Mouse (Mus musculus): ENCODE results near the gene Gm9964. TPM values are rescaled to one million over a fixed set of nuclear protein-coding genes. Genes with fewer than 3 reads are reported as not detected.
"Not testable (repeated sequence)": the region's sequence is repeated elsewhere in the genome, so short reads cannot be mapped to it uniquely, and the experiment has no call there.

The Gm9964 gene
- not detected for total RNA-seq (2021)

DNA sequence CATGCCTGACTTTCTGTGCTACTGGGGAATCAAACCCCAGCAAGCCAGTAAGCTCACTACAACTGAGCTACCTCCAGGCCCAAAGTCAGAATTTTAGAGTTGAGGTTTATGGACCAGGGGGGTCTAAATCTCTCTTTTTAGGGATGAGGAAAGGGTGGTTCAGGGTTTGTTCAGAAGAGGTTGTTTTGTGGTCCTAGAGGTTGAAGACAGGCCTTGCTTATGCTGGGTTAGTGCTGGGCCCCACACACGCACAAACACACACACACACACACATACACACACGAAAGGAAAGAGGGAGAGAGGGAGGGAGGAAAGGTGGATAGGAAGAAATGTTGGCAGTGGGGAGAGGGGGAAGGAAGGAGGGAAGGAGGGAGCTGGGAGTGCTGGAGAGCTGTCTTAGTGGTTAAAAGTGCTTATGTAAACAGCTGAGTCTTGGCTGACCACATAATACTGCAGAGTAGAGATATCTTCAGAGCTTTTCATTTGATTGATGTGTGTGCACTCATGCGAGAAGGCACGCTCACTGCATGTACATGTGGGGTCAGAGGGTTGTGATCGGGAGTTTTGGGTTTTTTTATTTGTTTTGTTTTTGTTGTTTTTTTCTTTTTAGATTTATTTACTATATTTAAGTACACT, at the start of gene Gm9964:
Gene Gm9964, minus strand, starts transcription at position 51 of the 636 bp plus-strand sequence.
- DNase-seq, result no peak

DNA sequence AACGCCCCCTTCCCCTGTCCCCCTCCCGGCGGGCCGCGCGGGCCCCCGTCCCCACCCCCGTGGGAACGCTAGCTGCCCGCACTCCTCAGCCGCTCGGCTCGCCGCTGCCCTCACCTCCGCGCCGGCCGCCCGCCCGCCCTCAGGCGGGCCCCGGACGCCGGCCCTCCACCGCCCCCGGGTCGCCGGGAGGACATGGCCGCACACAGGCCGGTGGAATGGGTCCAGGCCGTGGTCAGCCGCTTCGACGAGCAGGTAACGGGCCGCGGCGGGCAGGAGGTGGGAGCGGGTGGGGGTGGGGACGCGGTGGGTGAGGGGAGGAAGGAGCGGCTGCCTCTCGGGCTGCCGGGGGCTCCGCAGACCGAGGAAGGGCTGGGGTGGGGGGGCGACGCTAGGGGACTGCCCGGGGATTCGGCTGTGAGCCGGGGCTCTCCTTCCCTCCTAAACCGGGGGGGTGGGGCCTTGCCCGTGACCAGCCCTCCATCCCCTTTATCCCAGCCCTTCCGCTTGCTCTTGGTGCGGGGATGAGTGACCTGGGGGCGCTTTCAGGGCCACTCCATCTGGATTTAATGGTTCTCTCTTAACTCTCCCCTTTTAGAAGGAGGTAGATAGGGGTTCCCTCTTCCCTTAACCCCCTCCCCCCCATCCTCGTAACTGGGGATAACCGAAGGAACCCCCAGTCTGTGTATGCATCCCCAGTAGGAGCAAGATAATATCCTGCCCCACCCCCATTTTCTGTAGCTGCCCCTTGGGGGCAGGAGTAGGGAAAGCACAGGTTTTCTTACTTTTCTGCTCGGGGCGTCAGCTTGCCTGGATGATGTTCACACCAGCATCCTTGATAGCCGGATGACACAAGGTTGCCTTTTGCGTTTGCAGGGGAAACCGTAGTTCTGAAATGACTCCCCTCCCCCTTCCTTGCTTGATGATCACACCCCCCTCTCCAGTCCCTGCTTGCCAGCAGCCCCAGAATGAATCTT, 43.4 kb upstream of the Gm9964 start:
- peak; percentile 65 for DNase-seq

DNA sequence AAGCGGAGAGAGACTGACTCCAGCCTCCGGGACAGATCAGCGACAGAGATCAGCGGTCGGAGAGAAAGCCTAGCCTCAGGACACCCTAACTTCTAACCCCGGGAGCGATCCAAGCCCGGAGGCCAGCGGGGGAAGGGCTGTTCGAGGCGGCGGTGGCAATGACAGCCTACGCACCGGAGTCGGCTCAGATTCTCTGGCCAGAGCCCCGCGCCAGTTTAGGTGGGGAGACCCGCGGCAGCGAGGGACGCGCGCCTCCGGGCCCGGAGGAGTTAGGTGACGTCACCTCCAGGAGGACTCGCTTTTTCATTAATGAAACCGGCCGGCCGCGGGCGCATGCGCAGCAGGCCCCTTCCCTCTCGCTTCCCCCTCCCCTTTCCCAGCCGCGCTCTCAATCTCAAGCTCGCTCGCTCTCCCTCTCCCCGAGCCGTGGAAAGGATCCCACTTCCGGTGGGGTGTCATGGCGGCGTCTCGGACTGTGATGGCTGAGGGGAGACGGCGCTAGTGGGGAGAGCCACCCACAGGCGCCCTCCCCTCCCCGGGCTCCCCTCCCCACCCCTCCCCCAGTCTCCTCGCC, 42.6 kb upstream of the Gm9964 start, which contains the start of gene Nf1:
Gene Nf1, plus strand, starts transcription at position 460 of the 574 bp plus-strand sequence.
- peak; percentile 97 for DNase-seq

DNA sequence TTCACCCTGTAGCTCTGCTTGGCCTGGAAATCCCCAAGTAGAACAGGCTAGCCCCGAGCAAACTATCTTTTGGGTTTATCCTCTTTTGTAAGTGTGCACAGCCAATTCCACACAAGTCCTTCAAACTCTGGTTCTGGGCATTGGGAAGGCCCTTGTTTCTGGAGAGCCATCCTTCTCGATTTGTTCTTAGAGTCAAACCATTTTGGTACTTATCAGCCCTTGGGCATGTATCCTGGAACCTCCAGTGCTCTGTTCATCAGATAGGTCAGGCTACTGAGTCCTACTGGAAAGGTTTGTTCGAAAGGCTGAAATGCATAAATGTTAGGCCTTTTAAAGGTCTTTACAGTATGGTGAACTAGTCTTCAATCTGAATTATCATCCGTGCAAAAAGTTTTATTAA, 41.9 kb upstream of the Gm9964 start:
- DNase-seq, result no peak

DNA sequence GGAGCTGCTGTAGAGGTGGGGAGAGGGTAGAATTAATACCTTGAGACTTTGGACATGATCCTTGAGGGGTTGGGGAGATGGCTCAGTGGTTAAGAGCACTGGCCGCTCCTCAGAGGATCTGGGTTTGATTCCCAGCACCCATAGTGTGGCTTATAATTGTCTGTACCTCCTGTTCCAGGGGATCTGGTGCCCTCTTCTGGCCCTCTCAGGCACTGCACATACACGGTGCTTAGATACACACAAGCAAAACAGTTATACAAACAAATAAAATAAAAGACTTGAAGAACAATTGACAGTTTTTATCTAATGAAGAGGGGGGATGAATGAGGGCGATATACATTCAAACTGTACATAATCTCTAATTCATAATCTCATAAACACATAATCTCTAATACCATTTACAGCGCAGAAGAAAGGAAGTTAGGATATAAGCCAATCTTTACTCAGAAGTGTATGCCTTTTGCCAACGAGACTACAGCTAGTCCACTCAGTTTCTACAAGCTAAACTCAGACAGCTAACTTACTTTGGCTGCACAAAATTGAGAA, 40.1 kb upstream of the Gm9964 start:
- DNase-seq, result peak; percentile 24

DNA sequence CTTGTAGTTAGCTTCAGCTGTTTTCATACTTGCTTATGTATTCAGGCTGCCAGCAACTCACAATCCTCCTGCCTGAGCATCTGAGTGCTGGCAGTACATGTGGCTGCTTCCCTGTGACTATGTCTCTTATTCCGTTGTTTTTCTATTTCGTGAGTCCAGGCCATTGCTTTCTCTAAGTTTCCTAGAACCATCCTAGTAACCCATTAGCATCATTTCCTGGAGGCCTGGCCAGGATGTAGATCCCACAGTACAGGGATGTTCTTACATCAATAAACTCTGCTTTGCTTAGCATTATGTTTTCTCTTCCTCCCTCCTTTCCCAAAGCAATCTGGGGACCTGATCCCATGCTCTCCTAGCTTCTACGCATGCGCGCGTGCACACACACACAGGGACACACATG, 38.4 kb upstream of the Gm9964 start:
- DNase-seq, result no peak

DNA sequence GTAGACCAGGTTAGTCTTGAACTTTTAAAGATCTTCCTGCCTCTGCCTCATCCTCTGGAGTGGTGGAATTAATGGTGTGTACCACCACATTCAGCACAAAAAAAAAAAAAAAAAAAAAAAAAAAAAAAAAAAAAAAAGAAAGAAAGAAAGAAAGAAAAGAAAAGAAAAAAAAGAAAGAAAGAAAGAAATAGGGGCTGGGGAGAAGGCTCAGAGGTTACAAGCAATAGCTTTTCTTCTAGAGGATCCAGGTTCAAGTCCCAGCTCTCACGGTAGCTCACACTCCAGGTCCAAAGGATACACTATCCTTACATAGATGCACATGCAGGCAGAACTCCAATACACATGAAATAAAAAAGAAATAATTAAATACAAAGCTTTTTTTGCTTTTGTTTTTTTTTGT, 32.9 kb upstream of the Gm9964 start:
- DNase-seq, result no peak

DNA sequence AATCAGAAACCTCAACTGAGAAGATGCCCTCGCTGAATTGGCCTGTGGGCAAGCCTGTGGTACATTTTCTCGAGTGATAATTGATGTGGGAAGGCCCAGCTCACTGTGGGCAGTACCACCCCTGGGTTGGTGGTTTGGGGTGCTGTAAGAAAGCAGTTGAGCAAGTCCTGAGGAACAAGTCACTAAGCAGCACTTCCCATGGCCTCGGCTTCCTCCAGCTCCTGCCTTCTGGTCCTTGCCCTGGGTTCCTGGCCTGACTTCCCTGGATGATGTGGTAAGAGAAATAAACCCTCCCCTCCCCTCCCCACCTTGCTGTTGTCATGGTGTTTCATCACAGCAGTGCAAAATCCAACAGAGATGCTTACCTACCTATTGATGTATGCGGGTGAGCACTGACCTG, 31.4 kb upstream of the Gm9964 start:
- no peak for DNase-seq

DNA sequence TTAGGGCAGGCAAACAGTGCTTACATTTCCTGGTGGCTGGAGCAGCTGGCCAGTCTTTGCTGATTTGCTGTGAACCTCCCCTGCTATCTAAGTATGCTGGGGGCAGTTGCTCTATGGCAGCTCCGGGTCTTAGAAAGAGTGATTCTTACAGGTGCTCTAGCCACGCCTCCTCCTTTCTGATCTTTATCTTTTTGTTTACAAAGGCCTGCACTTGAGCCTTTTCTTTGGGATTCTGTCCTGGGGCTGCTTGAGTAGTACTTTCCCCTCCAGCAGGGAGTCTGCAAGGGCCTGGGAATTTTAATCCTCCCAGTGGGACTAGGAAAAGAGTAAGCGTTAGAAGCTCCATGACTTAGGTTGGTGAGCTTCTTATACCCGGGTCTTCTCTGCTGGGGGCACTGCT, 30.4 kb upstream of the Gm9964 start:
- DNase-seq, result no peak

DNA sequence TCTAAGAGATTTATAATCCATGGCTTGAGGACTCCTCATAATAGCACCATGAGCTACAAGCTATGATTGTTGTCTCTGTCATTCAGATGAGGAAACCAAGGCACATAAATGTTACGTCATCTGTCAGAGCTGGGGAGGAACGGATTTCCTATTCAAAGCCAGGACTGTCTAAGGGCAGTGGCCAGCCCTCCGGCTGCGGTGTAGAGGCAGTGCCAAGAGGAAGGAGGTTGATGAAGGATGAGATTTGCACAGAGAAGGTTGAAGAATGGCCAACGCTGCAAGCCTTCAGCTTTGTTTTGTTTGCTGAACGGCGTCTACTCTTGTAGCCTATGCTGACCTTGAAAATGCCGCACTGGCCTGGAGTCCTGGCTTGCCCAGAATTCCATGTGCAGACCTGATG, 29.0 kb upstream of the Gm9964 start:
- no peak for DNase-seq

DNA sequence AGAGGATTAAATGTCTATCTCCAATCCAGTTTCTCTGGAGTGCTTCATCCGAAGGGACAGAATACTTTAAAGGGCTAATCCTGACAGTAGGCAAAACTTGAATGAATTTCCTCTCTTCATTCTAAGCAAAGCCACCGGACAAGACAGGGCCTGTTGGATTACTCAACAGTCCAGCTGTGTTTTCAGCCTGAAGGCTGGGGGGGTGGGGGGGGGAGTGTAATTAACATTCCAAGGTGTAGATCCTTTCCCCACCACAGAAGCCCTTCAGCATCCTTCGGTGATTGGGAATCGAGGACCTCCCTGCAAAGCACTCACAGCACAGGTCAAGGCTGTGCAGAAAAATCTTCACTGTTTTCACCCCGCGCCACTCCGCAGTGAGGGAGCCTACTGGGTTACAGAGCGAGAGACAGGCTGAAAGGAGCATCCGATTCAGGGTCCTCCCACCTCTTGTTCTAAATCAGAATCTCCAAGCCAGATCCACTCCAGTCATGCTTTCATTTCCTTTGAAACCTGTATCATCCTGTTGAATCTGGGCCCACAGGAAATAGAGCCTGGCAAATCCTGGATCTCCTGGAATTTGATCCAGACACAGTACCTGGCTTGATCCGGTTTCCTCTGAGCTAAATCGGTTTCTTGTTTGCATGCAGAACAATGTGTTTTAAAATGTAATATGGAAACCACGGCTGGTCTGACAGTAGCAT, 27.4 kb upstream of the Gm9964 start:
- DNase-seq, result no peak

DNA sequence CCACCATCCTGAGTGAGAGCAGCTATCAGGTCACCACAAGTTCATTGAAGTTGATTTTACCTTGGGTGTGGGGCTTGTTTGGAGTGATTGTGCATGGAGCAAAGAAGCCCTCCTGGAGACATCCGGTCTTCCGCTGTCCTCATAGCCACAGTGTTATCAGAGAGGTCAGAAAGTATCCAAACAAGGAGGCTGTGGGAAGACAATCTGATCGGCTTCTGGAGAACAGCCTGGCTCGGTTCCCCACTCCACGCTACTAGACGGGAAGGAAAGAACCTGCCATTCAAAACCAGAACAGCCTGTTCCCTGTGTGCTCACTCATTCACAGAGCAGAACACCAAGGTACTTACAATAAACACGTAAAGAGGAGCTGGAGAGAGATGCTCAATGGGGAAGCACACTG, 23.1 kb upstream of the Gm9964 start:
- no peak for DNase-seq

DNA sequence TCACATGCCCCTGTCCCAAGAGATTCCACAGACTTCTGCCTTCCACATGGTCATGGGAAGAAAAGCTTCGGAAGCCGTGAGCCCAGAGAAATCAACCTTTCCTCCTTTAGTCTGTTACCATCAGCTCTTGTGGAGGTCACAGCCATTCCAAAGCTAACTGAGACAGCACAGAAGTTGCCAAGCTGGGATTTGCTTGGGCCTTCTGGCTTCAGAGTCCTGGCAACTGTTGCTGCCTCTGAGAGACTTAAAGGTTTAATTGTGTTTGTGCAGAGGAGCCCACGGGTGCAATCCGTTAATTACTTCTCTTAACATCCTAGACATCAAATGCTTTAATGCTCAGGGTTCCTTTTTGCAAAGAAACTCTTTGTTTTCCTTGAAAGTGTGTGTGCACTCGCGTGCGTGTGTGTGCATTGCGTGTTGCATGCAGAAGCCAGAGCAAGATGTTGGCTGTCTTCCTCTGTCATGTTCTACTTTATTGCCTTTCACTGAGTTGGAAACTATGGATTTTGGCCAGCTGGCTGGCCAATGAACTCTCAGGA, 20.2 kb upstream of the Gm9964 start:
- no peak for DNase-seq

DNA sequence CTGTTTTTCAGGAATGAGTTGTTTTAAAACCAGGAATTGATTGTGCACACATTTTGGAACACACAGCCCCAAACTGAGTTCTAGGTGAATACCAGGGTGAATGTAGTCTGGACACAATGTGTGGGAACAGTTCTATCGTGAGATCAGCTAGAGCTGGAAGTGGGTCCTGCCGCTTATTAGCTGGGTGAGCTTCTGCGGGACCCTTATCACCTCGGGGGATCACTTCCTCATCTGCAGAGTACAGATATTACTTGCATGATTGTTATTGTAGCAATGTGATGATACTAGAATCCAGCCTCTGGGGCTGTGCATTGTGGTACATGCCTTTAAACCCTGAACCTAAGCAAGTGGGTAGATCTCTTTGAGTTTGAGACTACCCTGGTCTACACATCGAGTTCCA, 13.8 kb upstream of the Gm9964 start:
- no peak for DNase-seq

DNA sequence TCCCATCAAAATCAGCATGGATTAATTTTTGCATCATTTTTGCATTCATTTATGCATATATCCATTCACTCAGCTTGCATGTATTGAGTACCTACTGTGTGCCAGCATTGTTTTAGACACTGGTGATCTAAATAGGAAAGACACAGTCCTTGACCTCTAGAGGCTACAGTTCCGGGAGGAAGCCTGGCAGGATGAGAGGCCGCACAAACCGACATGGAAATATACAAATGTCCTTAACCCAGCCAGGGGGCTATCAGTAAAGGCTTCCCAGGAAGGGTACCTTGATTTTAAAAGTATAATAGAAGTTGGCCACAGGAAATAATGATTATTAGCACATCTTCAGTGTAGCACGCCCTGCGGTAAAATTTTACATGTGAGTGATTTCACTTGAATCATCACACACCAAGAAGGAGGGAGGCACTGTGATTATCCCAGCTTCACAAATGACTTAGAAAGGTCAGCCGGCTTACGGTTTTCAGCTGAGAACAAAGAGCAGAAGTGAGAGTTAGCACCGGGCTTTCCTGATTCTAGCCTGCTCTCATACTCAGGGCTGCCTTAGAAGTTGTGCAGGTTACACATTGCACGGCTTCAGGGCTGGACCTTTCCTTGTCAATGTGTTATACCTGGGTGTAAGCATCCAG, 11.0 kb upstream of the Gm9964 start:
- no peak for DNase-seq

DNA sequence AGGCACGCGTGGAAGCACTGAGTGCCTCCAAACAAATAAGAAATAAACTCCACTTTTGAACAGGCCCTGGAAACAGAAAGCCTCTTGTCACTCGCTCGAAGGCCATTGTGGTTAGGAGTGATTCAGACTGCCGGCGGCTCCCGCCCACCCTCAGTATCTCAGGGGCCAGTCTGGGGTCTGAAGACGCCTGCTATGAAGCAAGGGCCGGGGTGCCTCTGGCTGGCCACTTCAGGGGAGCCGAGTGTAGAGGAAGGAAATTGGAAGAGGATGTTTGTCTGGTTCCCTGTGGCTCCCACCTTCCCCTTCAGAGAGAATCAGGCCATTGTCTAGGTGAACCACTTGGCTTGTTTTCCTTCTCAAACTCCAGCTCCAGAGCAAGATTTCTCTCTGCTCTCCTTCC, 10.3 kb upstream of the Gm9964 start:
- peak; percentile 52 for DNase-seq

DNA sequence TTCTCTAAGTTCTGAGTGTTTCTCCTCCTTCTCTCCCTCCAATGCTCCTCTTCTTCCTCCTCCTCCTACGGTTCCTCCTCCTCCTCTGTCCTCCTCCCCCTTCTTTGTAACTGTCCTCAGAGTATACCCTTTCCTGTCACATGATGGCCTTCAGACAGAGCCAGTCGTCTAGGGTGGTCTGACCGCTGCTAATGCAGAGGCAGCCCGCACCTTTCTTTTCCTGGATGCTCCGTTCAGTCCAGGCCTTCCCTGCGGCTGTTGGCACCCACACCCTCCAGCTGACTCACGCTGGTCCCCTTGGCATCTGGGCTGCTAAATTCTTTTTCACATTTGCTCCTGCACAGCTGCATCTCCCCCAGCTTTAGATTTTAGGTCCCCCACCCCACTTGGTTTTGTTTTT, 9.8 kb upstream of the Gm9964 start:
- DNase-seq, result peak; percentile 45

DNA sequence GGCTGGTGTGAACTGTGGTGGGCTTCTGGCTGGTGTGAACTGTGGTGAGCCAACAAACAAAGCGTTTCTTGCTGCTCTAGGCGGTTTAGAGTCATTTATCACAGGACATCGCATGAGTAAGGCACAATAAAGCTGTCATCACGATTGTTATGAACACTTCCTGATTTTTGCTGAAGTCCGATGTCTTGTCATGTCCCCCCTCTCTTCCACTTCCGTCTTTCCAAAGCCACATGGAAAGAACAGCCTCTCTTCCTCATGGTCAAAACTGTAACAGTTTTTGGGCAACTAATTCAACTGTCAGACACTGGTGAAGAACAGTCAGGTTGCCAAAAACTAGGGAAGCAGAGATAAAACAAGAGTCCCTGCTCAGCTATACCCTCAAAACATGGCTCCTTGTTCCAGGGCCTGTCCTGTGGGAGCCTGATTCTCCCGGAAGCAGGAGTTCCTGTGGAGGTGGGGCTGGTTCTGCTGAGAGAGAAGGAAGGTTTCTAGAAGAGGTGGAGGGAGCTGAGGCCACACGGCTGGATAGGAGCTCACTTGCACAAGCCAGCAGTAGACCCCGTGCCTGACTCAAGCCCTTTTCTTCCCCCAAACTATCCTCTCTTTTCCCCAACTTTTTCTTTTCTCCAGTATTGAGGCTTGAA, 9.1 kb upstream of the Gm9964 start:
- DNase-seq, result no peak

DNA sequence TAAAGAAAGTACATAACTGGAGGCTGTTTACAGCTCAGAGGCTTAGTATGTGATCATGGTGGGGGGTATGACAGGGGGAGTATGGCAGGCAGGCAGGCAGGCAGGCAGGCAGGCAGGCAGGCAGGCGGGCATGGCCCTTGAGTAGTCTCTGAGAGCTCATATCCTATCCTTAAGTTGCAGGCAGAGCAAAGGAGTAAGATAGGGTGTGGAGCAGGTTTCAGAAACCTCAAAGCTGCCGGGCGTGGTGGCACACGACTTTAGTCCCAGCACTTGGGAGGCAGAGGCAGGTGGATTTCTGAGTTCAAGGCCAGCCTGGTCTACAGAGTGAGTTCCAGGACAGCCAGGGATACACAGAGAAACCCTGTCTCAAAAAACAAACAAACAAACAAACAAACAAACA, 7.5 kb upstream of the Gm9964 start:
- DNase-seq, result not testable (repeated sequence)

DNA sequence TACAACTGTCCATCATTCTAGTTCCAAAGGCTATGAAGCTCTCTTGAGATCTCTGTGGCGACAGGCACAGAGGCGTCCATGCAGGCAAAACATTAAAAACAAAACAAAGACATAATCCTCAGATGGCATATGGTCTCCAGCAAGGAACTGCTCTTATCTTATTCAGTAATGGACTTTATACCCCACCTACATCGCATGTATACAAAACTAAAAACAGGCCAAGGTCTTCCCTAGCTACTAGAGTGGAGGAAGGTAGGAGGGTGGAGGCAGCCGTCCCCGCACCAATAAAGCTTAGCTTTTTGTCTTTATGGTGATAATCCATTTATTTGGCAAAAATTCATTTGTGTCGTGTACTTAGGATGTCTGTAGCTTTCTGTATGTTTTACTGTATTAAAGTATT, 6.4 kb upstream of the Gm9964 start:
- DNase-seq, result no peak
